Mouse (Mus musculus) Muller cell, postnatal 12 days (primary cell): ENCODE data around the gene Carmil3.
A peak's percentile ranks its signal among the peaks of the same experiment; 100 is the strongest.

Experiments used
- DNase-seq: peaks from one replicate; pipeline ENCODE4 v3.0.0-alpha.2; 2015; ENCODE audit errors: inconsistent ontology term

Gene Carmil3

GRCm38 (mm10) chr14:55490361-55491201, at the start of gene Carmil3:
Gene Carmil3, plus strand, starts transcription at chr14:55490651.
- DNase-seq: peak; percentile 75

DNA sequence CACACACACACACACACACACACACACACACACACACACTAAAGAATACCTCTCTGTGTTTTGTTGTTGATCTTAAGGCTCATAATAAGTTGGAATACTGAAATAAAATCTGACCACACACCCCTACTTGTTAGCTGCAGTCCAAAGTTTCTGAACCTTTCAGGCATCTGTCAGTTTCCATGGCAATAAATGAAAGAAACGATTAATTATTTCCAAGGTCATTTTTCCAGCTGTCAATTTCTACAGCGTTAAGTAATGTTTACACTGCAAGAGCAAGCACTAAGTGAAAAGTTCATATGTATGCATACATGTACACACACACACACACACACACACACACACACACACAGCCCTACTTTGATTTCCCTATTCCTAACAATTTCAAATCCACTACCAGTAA, 32.8 kb upstream of the Carmil3 start:
- DNase-seq: no peak

GRCm38 (mm10) chr14:55458273-55458672, 32.2 kb upstream of the Carmil3 start:
- peak; percentile 52 for DNase-seq

DNA sequence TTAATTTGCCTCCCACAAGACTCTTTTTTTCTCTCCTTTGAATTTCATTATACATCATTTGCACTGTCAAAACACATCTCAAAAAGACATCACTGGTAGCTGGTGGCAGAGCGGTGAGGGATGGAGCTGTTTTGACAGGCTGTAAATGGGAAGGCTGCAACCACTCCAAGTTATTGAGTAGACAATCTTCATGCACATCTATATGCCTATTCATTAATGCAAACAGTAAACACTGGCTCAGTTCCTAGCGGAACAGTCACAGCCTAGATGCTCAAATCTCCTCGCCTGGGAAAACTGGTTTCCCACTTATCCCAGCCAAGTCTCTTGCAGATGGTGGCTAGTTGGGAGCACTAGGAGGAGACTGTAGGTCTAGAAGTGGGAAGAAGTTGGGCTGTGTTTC, 31.7 kb upstream of the Carmil3 start:
- DNase-seq: no peak

DNA sequence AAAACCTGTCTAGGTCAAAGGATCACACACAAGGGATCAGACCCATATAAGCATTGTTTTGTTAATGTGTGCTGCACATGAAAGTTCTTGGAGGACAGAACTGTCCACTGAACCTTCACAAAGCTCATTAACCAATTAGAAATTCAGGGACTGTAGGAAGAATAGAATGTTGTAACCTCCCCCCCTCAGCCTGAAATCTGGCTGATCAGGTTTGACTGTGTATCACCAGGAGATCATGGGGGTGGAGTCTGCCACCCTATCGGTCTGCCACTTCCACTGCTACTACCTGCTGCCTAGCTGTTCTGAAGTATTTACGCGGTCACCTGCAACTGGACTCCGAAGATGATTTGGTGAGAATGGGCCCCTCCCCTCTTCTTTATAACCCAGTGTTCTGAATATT, 30.7 kb upstream of the Carmil3 start:
- no peak for DNase-seq

GRCm38 (mm10) chr14:55460297-55460696, 30.2 kb upstream of the Carmil3 start:
- DNase-seq: no peak

- DNase-seq: no peak
Measured at GRCm38 (mm10) chr14:55461757-55462156, 28.7 kb upstream of the Carmil3 start.

- DNase-seq: no peak
Measured at GRCm38 (mm10) chr14:55466481-55466880, 24.0 kb upstream of the Carmil3 start.

- DNase-seq: no peak
Measured at GRCm38 (mm10) chr14:55467108-55467507, 23.3 kb upstream of the Carmil3 start.

DNA sequence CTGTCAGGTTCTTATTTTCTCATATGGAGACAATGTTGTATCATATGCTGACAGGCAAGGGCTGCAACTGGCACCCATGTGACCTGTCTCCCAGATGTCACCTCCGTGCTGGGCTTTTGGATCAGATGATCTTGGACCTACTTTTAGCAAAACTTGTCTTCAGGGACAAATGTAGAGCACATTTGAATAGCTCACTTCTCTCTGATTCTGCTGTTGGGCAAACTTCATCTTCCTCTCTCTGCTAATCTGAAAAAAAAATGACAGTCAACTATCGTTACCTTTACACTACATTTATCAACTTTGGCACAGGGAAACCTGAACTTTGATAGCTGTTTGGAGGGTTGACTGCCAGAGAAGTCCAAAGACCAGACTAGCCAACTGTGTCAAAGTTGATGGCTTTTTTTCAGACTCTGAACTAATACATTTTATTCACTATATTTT, 22.1 kb upstream of the Carmil3 start:
- DNase-seq: no peak

- no peak for DNase-seq
Measured at GRCm38 (mm10) chr14:55469041-55469440, 21.4 kb upstream of the Carmil3 start.

GRCm38 (mm10) chr14:55469821-55470220, 20.6 kb upstream of the Carmil3 start:
- no peak for DNase-seq

DNA sequence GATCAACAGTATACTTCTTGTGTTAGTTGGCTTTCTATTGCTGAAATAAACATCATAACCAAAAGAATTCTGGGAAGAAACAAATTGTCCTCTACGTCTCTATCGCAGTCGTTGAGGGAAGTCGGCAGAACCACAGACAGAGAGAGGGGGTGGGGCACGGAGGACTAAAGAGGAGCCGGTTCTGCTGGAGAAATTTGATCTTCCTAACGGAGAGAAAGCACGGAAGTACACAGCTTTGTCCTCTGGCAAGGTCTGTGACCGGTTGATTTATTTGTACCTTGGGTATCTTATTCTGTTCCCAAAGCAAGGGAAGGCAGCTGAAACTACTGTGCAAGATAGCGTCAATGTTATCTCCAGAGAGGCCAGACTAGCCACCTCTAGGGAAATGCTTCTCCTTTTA, 19.6 kb upstream of the Carmil3 start:
- DNase-seq: no peak

DNA sequence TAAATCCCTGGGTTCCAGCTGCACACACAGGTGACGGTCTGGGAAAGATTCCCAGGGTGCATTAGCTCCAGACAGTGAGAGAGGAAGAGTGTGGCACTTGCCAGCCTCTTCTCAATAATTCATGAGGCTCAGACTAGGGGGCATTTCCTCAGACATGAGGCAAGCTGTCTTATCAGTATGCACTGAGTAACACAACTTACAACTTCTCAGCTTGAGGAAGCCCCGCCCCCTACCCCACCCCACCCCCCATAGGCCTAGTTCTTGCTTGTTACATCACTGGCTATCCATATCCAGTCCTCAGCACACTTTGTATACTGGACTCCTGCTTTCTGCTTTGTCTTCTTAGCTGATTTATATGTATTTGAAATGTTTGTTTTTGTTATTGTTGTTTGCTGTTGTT, 14.8 kb upstream of the Carmil3 start:
- DNase-seq: no peak

GRCm38 (mm10) chr14:55477421-55477820, 13.0 kb upstream of the Carmil3 start:
- DNase-seq: no peak

DNA sequence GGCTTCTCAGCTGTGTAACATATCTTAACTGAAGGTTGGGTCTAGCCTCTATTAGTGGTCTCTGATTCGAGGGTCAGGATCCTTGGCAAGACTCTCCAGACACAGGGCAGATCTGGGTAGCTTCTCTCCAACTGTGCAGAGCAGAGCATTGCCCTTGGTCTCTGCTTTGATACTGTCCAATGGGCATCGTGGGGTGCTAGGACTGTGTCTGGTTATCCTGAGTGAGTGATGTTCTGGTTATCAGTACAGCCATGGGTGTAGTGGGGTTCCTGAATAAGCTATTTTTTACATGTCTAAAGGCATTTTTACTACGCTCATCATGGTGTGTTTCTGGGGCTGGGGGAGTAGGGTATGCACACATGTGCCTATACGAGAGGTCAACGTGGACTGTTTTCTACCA, 12.6 kb upstream of the Carmil3 start:
- DNase-seq: no peak

GRCm38 (mm10) chr14:55478651-55479599, 11.5 kb upstream of the Carmil3 start, which contains the start of gene Dhrs4:
Gene Dhrs4, plus strand, starts transcription at chr14:55478758.
- peak; percentile 87 for DNase-seq

GRCm38 (mm10) chr14:55479629-55480028, 10.8 kb upstream of the Carmil3 start:
- DNase-seq: no peak

- DNase-seq: no peak
Measured at GRCm38 (mm10) chr14:55484430-55485085, 5.9 kb upstream of the Carmil3 start.

- no peak for DNase-seq
Measured at GRCm38 (mm10) chr14:55486836-55487235, 3.6 kb upstream of the Carmil3 start.

- peak; percentile 79 for DNase-seq
Measured at GRCm38 (mm10) chr14:55491291-55491833, 911 bp downstream of the Carmil3 start.

- DNase-seq: no peak
Measured at GRCm38 (mm10) chr14:55492103-55492502, 1.7 kb downstream of the Carmil3 start.
